Mouse (Mus musculus) heart, adult 2 months (tissue): ENCODE measurements around the gene Ttc23l.

Experiments used
- CTCF ChIP-seq: fragments of 200-600 bp; IDR thresholded peaks from 2 replicates; pipeline ENCODE4 v1.8.1; 2022; ENCODE audit warnings: antibody characterized with exemption, mild to moderate bottlenecking, moderate library complexity
- POLR2A ChIP-seq: fragments of 200-500 bp; IDR thresholded peaks from 2 replicates; pipeline ENCODE4 v1.6.1; 2011; ENCODE audit warnings: mild to moderate bottlenecking, low read depth, low read length, control low read depth; ENCODE audit not compliant: insufficient read depth

- TF ChIP-seq CTCF = no peak
- TF ChIP-seq POLR2A = no peak
Measured at GRCm38 (mm10) chr15:10564201-10564600, 5.7 kb upstream of the Ttc23l start.
